Mouse (Mus musculus) CH12.LX (cell line): ENCODE results near the gene Moap1.

Experiments
- CTCF ChIP-seq, 2 experiments: IDR thresholded peaks in 1 of 2; conservative IDR thresholded peaks in 1 of 2; 2 replicates each; pipeline ENCODE4 v1.5.1; 2011 to 2012; ENCODE audit warnings: low read depth in 2 of 2, low read length in 2 of 2, improper control_type of control experiment in 1 of 2, inconsistent platforms in 1 of 2, mild to moderate bottlenecking in 1 of 2, moderate library complexity in 1 of 2
- MYC ChIP-seq: IDR thresholded peaks from 2 replicates; pipeline ENCODE4 v1.6.1; 2011; ENCODE audit warnings: low read depth, mild to moderate bottlenecking, improper control_type of control experiment, low read length
- POLR2A ChIP-seq: IDR thresholded peaks from 2 replicates; pipeline ENCODE4 v1.6.1; 2011; ENCODE audit warnings: low read depth, mild to moderate bottlenecking, improper control_type of control experiment, low read length
- TBP ChIP-seq: conservative IDR thresholded peaks from 2 replicates; pipeline ENCODE4 v1.6.1; 2011; ENCODE audit warnings: low read depth, low read length, improper control_type of control experiment

GRCm38 (mm10) chr12:102787927-102788326 lies 44.5 kb upstream of the Moap1 start:
- TF ChIP-seq CTCF (conservative IDR thresholded peaks at IDR 0.05 in 1 of 2, IDR thresholded peaks at IDR 0.05 in 1 of 2; ENCODE audit: low read depth in 2 of 2, low read length in 2 of 2) (no peak), TBP (no peak), MYC (no peak), POLR2A (no peak)
